Mouse (Mus musculus) heart, postnatal 4 days (tissue): ENCODE measurements around the gene Filip1l. TPM values are rescaled to one million over a fixed set of nuclear protein-coding genes. Genes with fewer than 3 reads are reported as not detected.
A peak's percentile ranks its signal among the peaks of the same experiment; 100 is the strongest.

Experiments
- DNase-seq: peaks from one replicate; pipeline ENCODE4 v3.0.0; 2021
- total RNA-seq, 2 experiments: library from RNA; stranded (reverse); gene quantifications; 2 replicates each; pipeline ENCODE4 v1.2.3; 2021

Gene Filip1l
- total RNA-seq, 2 experiments from 2014 or later = 61.2 to 63.6 TPM

GRCm38 (mm10) chr16:57484043-57484795 is 131.3 kb downstream of the Filip1l start:
- DNase-seq = no peak

GRCm38 (mm10) chr16:57485265-57485664 is 132.4 kb downstream of the Filip1l start:
- DNase-seq = peak; percentile 67

GRCm38 (mm10) chr16:57486266-57486665 is 133.4 kb downstream of the Filip1l start:
- no peak for DNase-seq

- DNase-seq = no peak
Measured at GRCm38 (mm10) chr16:57488661-57489060, 135.8 kb downstream of the Filip1l start.

GRCm38 (mm10) chr16:57490691-57491090 is 137.8 kb downstream of the Filip1l start:
- no peak for DNase-seq

- DNase-seq = no peak
Measured at GRCm38 (mm10) chr16:57491853-57492252, 139.0 kb downstream of the Filip1l start.

- DNase-seq = no peak
Measured at GRCm38 (mm10) chr16:57495476-57496203, 142.7 kb downstream of the Filip1l start.

- DNase-seq = peak; percentile 47
Measured at GRCm38 (mm10) chr16:57496437-57497173, 143.7 kb downstream of the Filip1l start.

- DNase-seq = no peak
Measured at GRCm38 (mm10) chr16:57500851-57501250, 148.0 kb downstream of the Filip1l start.

GRCm38 (mm10) chr16:57502230-57502629 is 149.3 kb downstream of the Filip1l start:
- DNase-seq = no peak

- no peak for DNase-seq
Measured at GRCm38 (mm10) chr16:57502761-57503160, 149.9 kb downstream of the Filip1l start.

- DNase-seq = no peak
Measured at GRCm38 (mm10) chr16:57504728-57505127, 151.8 kb downstream of the Filip1l start.

- DNase-seq = no peak
Measured at GRCm38 (mm10) chr16:57506133-57506532, 153.2 kb downstream of the Filip1l start.

GRCm38 (mm10) chr16:57508351-57508750 is 155.5 kb downstream of the Filip1l start:
- no peak for DNase-seq

GRCm38 (mm10) chr16:57509099-57509498 is 156.2 kb downstream of the Filip1l start:
- DNase-seq = no peak

- no peak for DNase-seq
Measured at GRCm38 (mm10) chr16:57513562-57513961, 160.7 kb downstream of the Filip1l start.

- no peak for DNase-seq
Measured at GRCm38 (mm10) chr16:57514371-57514770, 161.5 kb downstream of the Filip1l start.

- peak; percentile 38 for DNase-seq
Measured at GRCm38 (mm10) chr16:57515636-57516035, 162.7 kb downstream of the Filip1l start.

GRCm38 (mm10) chr16:57525046-57525445 is 172.2 kb downstream of the Filip1l start:
- no peak for DNase-seq

GRCm38 (mm10) chr16:57525476-57525875 is 172.6 kb downstream of the Filip1l start:
- DNase-seq = no peak

GRCm38 (mm10) chr16:57526893-57527292 is 174.0 kb downstream of the Filip1l start:
- no peak for DNase-seq

GRCm38 (mm10) chr16:57528457-57528856 is 175.6 kb downstream of the Filip1l start:
- no peak for DNase-seq

- no peak for DNase-seq
Measured at GRCm38 (mm10) chr16:57530547-57530946, 177.7 kb downstream of the Filip1l start.
